Mouse (Mus musculus): Measurements from ENCODE around the gene Pde4d. TPM values are rescaled to one million over a fixed set of nuclear protein-coding genes. Genes with fewer than 3 reads are reported as not detected.
A peak's percentile ranks its signal among the peaks of the same experiment; 100 is the strongest.

The Pde4d gene
- polyA plus RNA-seq, 1 experiment from 2014 or later = 29.2 TPM

GRCm38 (mm10) chr13:109643419-109643818 is 1193.7 kb downstream of the Pde4d start:
- no peak overlapping the region for H3K27ac ChIP-seq (replicated peaks in 1 of 2; ENCODE audit: control insufficient read depth in 1 of 2, insufficient read depth in 1 of 2, low read depth in 2 of 2, low read length in 2 of 2)
- H3K4me3 ChIP-seq (ENCODE audit: control insufficient read depth in 1 of 2, insufficient read depth in 1 of 2, low read depth in 1 of 2, low read length in 2 of 2) = no peak overlapping the region
- no peaks in the 10 kb centered on the region for H3K36me3 ChIP-seq (ENCODE audit: control insufficient read depth, insufficient read depth, low read length)
- no peaks in the 10 kb centered on the region for H3K9me3 ChIP-seq (ENCODE audit: control insufficient read depth, low read length)
- H3K4me2 ChIP-seq (ENCODE audit: low read length) = no peak overlapping the region
- H3K27me3 ChIP-seq (ENCODE audit: control insufficient read depth, insufficient read depth, low read length) = no peaks in the 10 kb centered on the region
- H3K4me1 ChIP-seq (ENCODE audit: control insufficient read depth in 2 of 2, insufficient read depth in 2 of 2, low read length in 2 of 2) = peaks cover 13 to 67% of the 10 kb centered on the region in 2 experiments
- 66% methylated on average over 3 of the region's 3 CpGs for WGBS
- no peak for ATAC-seq (ENCODE audit: insufficient number of reproducible peaks, insufficient read depth, low FRiP score, low read depth)
- H3K9ac ChIP-seq (ENCODE audit: low read length) = no peak overlapping the region

GRCm38 (mm10) chr13:109644086-109644485 is 1194.3 kb downstream of the Pde4d start:
- Histone ChIP-seq H3K27ac (replicated peaks in 1 of 2; ENCODE audit: control insufficient read depth in 1 of 2, insufficient read depth in 1 of 2, low read depth in 2 of 2, low read length in 2 of 2) (no peak overlapping the region), H3K36me3 (ENCODE audit: control insufficient read depth, insufficient read depth, low read length) (no peaks in the 10 kb centered on the region), H3K4me3 (ENCODE audit: control insufficient read depth in 1 of 2, insufficient read depth in 1 of 2, low read depth in 1 of 2, low read length in 2 of 2) (no peak overlapping the region), H3K27me3 (ENCODE audit: control insufficient read depth, insufficient read depth, low read length) (no peaks in the 10 kb centered on the region), H3K9me3 (ENCODE audit: control insufficient read depth, low read length) (no peaks in the 10 kb centered on the region), H3K9ac (ENCODE audit: low read length) (no peak overlapping the region), H3K4me2 (ENCODE audit: low read length) (no peak overlapping the region), H3K4me1 (ENCODE audit: control insufficient read depth in 2 of 2, insufficient read depth in 2 of 2, low read length in 2 of 2) (peaks cover 12 to 62% of the 10 kb centered on the region in 2 experiments)
- WGBS = 49% methylated on average over 2 of the region's 2 CpGs
- no peak for ATAC-seq (ENCODE audit: insufficient number of reproducible peaks, insufficient read depth, low FRiP score, low read depth)

- Histone ChIP-seq H3K4me2 (ENCODE audit: low read length) (peak overlapping the region; percentile 48), H3K9me3 (ENCODE audit: control insufficient read depth, low read length) (no peaks in the 10 kb centered on the region), H3K4me1 (ENCODE audit: control insufficient read depth in 2 of 2, insufficient read depth in 2 of 2, low read length in 2 of 2) (peaks cover 12 to 56% of the 10 kb centered on the region in 2 experiments), H3K27me3 (ENCODE audit: control insufficient read depth, insufficient read depth, low read length) (no peaks in the 10 kb centered on the region), H3K27ac (replicated peaks in 1 of 2; ENCODE audit: control insufficient read depth in 1 of 2, insufficient read depth in 1 of 2, low read depth in 2 of 2, low read length in 2 of 2) (peak overlapping the region; percentile 48 to 59), H3K9ac (ENCODE audit: low read length) (peak overlapping the region; percentile 48; the same call in 1 of the 2 replicates), H3K4me3 (ENCODE audit: control insufficient read depth in 1 of 2, insufficient read depth in 1 of 2, low read depth in 1 of 2, low read length in 2 of 2) (no peak overlapping the region; a peak in 1 of 4 replicates), H3K36me3 (ENCODE audit: control insufficient read depth, insufficient read depth, low read length) (no peaks in the 10 kb centered on the region)
- no peak for ATAC-seq (ENCODE audit: insufficient number of reproducible peaks, insufficient read depth, low FRiP score, low read depth)
- WGBS = 36% methylated on average over 10 of the region's 10 CpGs
These were observed 1195.6 kb downstream of the Pde4d start for GRCm38 (mm10) chr13:109645284-109645909.

GRCm38 (mm10) chr13:109645910-109646284 is 1196.1 kb downstream of the Pde4d start:
- H3K36me3 ChIP-seq (ENCODE audit: control insufficient read depth, insufficient read depth, low read length) = no peaks in the 10 kb centered on the region
- no peaks in the 10 kb centered on the region for H3K27me3 ChIP-seq (ENCODE audit: control insufficient read depth, insufficient read depth, low read length)
- H3K9me3 ChIP-seq (ENCODE audit: control insufficient read depth, low read length) = no peaks in the 10 kb centered on the region
- peaks cover 15 to 55% of the 10 kb centered on the region in 2 experiments for H3K4me1 ChIP-seq (ENCODE audit: control insufficient read depth in 2 of 2, insufficient read depth in 2 of 2, low read length in 2 of 2)
- peak overlapping the region in 1 of 2 experiments; percentile 59; a peak in 1 of 4 replicates for H3K27ac ChIP-seq (replicated peaks in 1 of 2; ENCODE audit: control insufficient read depth in 1 of 2, insufficient read depth in 1 of 2, low read depth in 2 of 2, low read length in 2 of 2)
- ATAC-seq (ENCODE audit: insufficient number of reproducible peaks, insufficient read depth, low FRiP score, low read depth) = no peak
- peak overlapping the region; percentile 48 for H3K4me2 ChIP-seq (ENCODE audit: low read length)
- 68% methylated on average over 6 of the region's 6 CpGs for WGBS
- H3K9ac ChIP-seq (ENCODE audit: low read length) = no peak overlapping the region
- no peak overlapping the region; a peak in 1 of 4 replicates for H3K4me3 ChIP-seq (ENCODE audit: control insufficient read depth in 1 of 2, insufficient read depth in 1 of 2, low read depth in 1 of 2, low read length in 2 of 2)

GRCm38 (mm10) chr13:109646597-109647232 is 1197.0 kb downstream of the Pde4d start:
- Histone ChIP-seq H3K36me3 (ENCODE audit: control insufficient read depth, insufficient read depth, low read length) (no peaks in the 10 kb centered on the region), H3K4me1 (ENCODE audit: control insufficient read depth in 2 of 2, insufficient read depth in 2 of 2, low read length in 2 of 2) (peaks cover 14 to 59% of the 10 kb centered on the region in 2 experiments), H3K27ac (replicated peaks in 1 of 2; ENCODE audit: control insufficient read depth in 1 of 2, insufficient read depth in 1 of 2, low read depth in 2 of 2, low read length in 2 of 2) (no peak overlapping the region; a peak in 1 of 4 replicates), H3K9ac (ENCODE audit: low read length) (no peak overlapping the region), H3K9me3 (ENCODE audit: control insufficient read depth, low read length) (no peaks in the 10 kb centered on the region), H3K27me3 (ENCODE audit: control insufficient read depth, insufficient read depth, low read length) (no peaks in the 10 kb centered on the region), H3K4me3 (ENCODE audit: control insufficient read depth in 1 of 2, insufficient read depth in 1 of 2, low read depth in 1 of 2, low read length in 2 of 2) (no peak overlapping the region), H3K4me2 (ENCODE audit: low read length) (no peak overlapping the region)
- no peak for ATAC-seq (ENCODE audit: insufficient number of reproducible peaks, insufficient read depth, low FRiP score, low read depth)
- 54% methylated on average over 11 of the region's 11 CpGs for WGBS

GRCm38 (mm10) chr13:109647479-109648199 is 1197.9 kb downstream of the Pde4d start:
- no peak overlapping the region for H3K9ac ChIP-seq (ENCODE audit: low read length)
- H3K36me3 ChIP-seq (ENCODE audit: control insufficient read depth, insufficient read depth, low read length) = no peaks in the 10 kb centered on the region
- no peak overlapping the region for H3K27ac ChIP-seq (replicated peaks in 1 of 2; ENCODE audit: control insufficient read depth in 1 of 2, insufficient read depth in 1 of 2, low read depth in 2 of 2, low read length in 2 of 2)
- H3K9me3 ChIP-seq (ENCODE audit: control insufficient read depth, low read length) = no peaks in the 10 kb centered on the region
- H3K27me3 ChIP-seq (ENCODE audit: control insufficient read depth, insufficient read depth, low read length) = no peaks in the 10 kb centered on the region
- peaks cover 16 to 60% of the 10 kb centered on the region in 2 experiments for H3K4me1 ChIP-seq (ENCODE audit: control insufficient read depth in 2 of 2, insufficient read depth in 2 of 2, low read length in 2 of 2)
- WGBS = 51% methylated on average over 7 of the region's 7 CpGs
- no peak for ATAC-seq (ENCODE audit: insufficient number of reproducible peaks, insufficient read depth, low FRiP score, low read depth)
- no peak overlapping the region for H3K4me2 ChIP-seq (ENCODE audit: low read length)
- H3K4me3 ChIP-seq (ENCODE audit: control insufficient read depth in 1 of 2, insufficient read depth in 1 of 2, low read depth in 1 of 2, low read length in 2 of 2) = no peak overlapping the region

GRCm38 (mm10) chr13:109648311-109648710 is 1198.6 kb downstream of the Pde4d start:
- peaks cover 17 to 64% of the 10 kb centered on the region in 2 experiments for H3K4me1 ChIP-seq (ENCODE audit: control insufficient read depth in 2 of 2, insufficient read depth in 2 of 2, low read length in 2 of 2)
- H3K4me2 ChIP-seq (ENCODE audit: low read length) = no peak overlapping the region
- H3K4me3 ChIP-seq (ENCODE audit: control insufficient read depth in 1 of 2, insufficient read depth in 1 of 2, low read depth in 1 of 2, low read length in 2 of 2) = no peak overlapping the region
- no peak overlapping the region for H3K27ac ChIP-seq (replicated peaks in 1 of 2; ENCODE audit: control insufficient read depth in 1 of 2, insufficient read depth in 1 of 2, low read depth in 2 of 2, low read length in 2 of 2)
- WGBS = 76% methylated on average over 3 of the region's 3 CpGs
- H3K36me3 ChIP-seq (ENCODE audit: control insufficient read depth, insufficient read depth, low read length) = no peaks in the 10 kb centered on the region
- H3K27me3 ChIP-seq (ENCODE audit: control insufficient read depth, insufficient read depth, low read length) = no peaks in the 10 kb centered on the region
- no peak for ATAC-seq (ENCODE audit: insufficient number of reproducible peaks, insufficient read depth, low FRiP score, low read depth)
- no peaks in the 10 kb centered on the region for H3K9me3 ChIP-seq (ENCODE audit: control insufficient read depth, low read length)
- no peak overlapping the region for H3K9ac ChIP-seq (ENCODE audit: low read length)
